Mouse (Mus musculus) heart, postnatal 4 days (tissue): ENCODE data around the gene Slc34a2. TPM values are rescaled to one million over a fixed set of nuclear protein-coding genes. Genes with fewer than 3 reads are reported as not detected.

Experiments
- DNase-seq: peaks from one replicate; pipeline ENCODE4 v3.0.0; 2021
- total RNA-seq, 2 experiments: library from RNA; stranded (reverse); gene quantifications; 2 replicates each; pipeline ENCODE4 v1.2.3; 2021

Slc34a2 gene
- total RNA-seq, 2 experiments from 2014 or later: 0.07 to 0.29 TPM

GRCm38 (mm10) chr5:53031346-53031745, 6.5 kb upstream of the Slc34a2 start:
- DNase-seq: no peak

GRCm38 (mm10) chr5:53042034-53042748, 4.3 kb downstream of the Slc34a2 start:
- no peak for DNase-seq

GRCm38 (mm10) chr5:53042771-53043371, 5.0 kb downstream of the Slc34a2 start:
- DNase-seq: no peak

- no peak for DNase-seq
Measured at GRCm38 (mm10) chr5:53043716-53044115, 5.8 kb downstream of the Slc34a2 start.

GRCm38 (mm10) chr5:53047951-53048350, 10.1 kb downstream of the Slc34a2 start:
- no peak for DNase-seq

GRCm38 (mm10) chr5:53048599-53048998, 10.7 kb downstream of the Slc34a2 start:
- no peak for DNase-seq

- no peak for DNase-seq
Measured at GRCm38 (mm10) chr5:53049046-53049445, 11.2 kb downstream of the Slc34a2 start.

- no peak for DNase-seq
Measured at GRCm38 (mm10) chr5:53050963-53051362, 13.1 kb downstream of the Slc34a2 start.

- no peak for DNase-seq
Measured at GRCm38 (mm10) chr5:53053246-53053645, 15.4 kb downstream of the Slc34a2 start.

GRCm38 (mm10) chr5:53061532-53062130, 23.8 kb downstream of the Slc34a2 start:
- DNase-seq: no peak

- no peak for DNase-seq
Measured at GRCm38 (mm10) chr5:53074553-53074952, 36.7 kb downstream of the Slc34a2 start.

GRCm38 (mm10) chr5:53078453-53078852, 40.6 kb downstream of the Slc34a2 start:
- DNase-seq: no peak

- no peak for DNase-seq
Measured at GRCm38 (mm10) chr5:53087452-53087851, 49.6 kb downstream of the Slc34a2 start.

GRCm38 (mm10) chr5:53091331-53091730, 53.5 kb downstream of the Slc34a2 start:
- no peak for DNase-seq

- DNase-seq: no peak
Measured at GRCm38 (mm10) chr5:53101848-53102473, 64.1 kb downstream of the Slc34a2 start.

GRCm38 (mm10) chr5:53104177-53104855, 66.4 kb downstream of the Slc34a2 start:
- no peak for DNase-seq

- DNase-seq: peak; percentile 64
Measured at GRCm38 (mm10) chr5:53105716-53106115, 67.8 kb downstream of the Slc34a2 start.

GRCm38 (mm10) chr5:53106125-53106524, 68.2 kb downstream of the Slc34a2 start:
- peak; percentile 12 for DNase-seq

- no peak for DNase-seq
Measured at GRCm38 (mm10) chr5:53106731-53107130, 68.8 kb downstream of the Slc34a2 start.

GRCm38 (mm10) chr5:53108026-53108425, 70.1 kb downstream of the Slc34a2 start:
- DNase-seq: no peak

- DNase-seq: no peak
Measured at GRCm38 (mm10) chr5:53108668-53109067, 70.8 kb downstream of the Slc34a2 start.

GRCm38 (mm10) chr5:53110225-53110624, 72.3 kb downstream of the Slc34a2 start:
- no peak for DNase-seq

- DNase-seq: no peak
Measured at GRCm38 (mm10) chr5:53111036-53111435, 73.2 kb downstream of the Slc34a2 start.
